Mouse (Mus musculus) lung, postnatal 0 days (tissue): ENCODE results near the gene 2410015M20Rik. TPM values are rescaled to one million over a fixed set of nuclear protein-coding genes. Genes with fewer than 3 reads are reported as not detected.
A peak's percentile ranks its signal among the peaks of the same experiment; 100 is the strongest.

ENCODE experiments used
- ATAC-seq: fragments of 200-750 bp; cut with Nextera tagmentation; 2 replicates; pipeline ENCODE4 v1.8.0; 2017; ENCODE audit warnings: moderate library complexity
- DNase-seq: peaks from one replicate; pipeline ENCODE4 v3.0.0-alpha.2; 2016; ENCODE audit warnings: low spot score
- H3K27ac ChIP-seq: fragments of 300-500 bp; sonication (generic); 2 replicates; pipeline ENCODE4 v1.5.1; 2014; ENCODE audit warnings: antibody characterized with exemption, mild to moderate bottlenecking, low read length, mixed read lengths
- H3K27me3 ChIP-seq: fragments of 300-500 bp; sonication (generic); replicated peaks from 2 replicates; pipeline ENCODE4 v1.6.1; 2014; ENCODE audit warnings: low read length, mixed read lengths; ENCODE audit not compliant: insufficient read depth
- H3K36me3 ChIP-seq: fragments of 300-500 bp; sonication (generic); 2 replicates; pipeline ENCODE4 v1.6.1; 2014; ENCODE audit warnings: low read length, mixed read lengths; ENCODE audit not compliant: insufficient read depth
- H3K4me1 ChIP-seq: fragments of 300-500 bp; sonication (generic); 2 replicates; pipeline ENCODE4 v1.6.1; 2014; ENCODE audit warnings: antibody characterized with exemption, low read depth, low read length, mixed read lengths; ENCODE audit not compliant: insufficient read depth
- H3K4me2 ChIP-seq: fragments of 300-500 bp; sonication (generic); replicated peaks from 2 replicates; pipeline ENCODE4 v1.6.1; 2014; ENCODE audit warnings: low read depth, mild to moderate bottlenecking, low read length, moderate library complexity, mixed read lengths
- H3K4me3 ChIP-seq: fragments of 300-500 bp; sonication (generic); 2 replicates; pipeline ENCODE4 v1.5.1; 2014; ENCODE audit warnings: low read depth, low read length
- H3K9ac ChIP-seq: fragments of 300-500 bp; sonication (generic); replicated peaks from 2 replicates; pipeline ENCODE4 v1.6.1; 2014; ENCODE audit warnings: low read depth, mild to moderate bottlenecking
- H3K9me3 ChIP-seq: fragments of 300-500 bp; sonication (generic); 2 replicates; pipeline ENCODE4 v1.6.1; 2016; ENCODE audit warnings: low read length, mixed read lengths
- CTCF ChIP-seq: IDR thresholded peaks from 2 replicates; pipeline ENCODE4 v1.5.1; 2016; ENCODE audit warnings: antibody characterized with exemption, mild to moderate bottlenecking
- EP300 ChIP-seq: IDR thresholded peaks from 2 replicates; pipeline ENCODE4 v1.6.1; 2016; ENCODE audit warnings: antibody characterized with exemption, mild to moderate bottlenecking, control low read depth
- WGBS: fragments of 180-500 bp; shearing (Covaris S2); extraction: QIAGEN DNeasy Blood & Tissue Kit; methylation state at CpG from one replicate; pipeline ENCODE4 v1.1.7; 2014; 5-methylcytosine and 5-hydroxymethylcytosine counted together
- polyA plus RNA-seq: library from polyadenylated mRNA; unstranded; fragments of >200 nt; fragmentation: Nextera tagmentation; extraction: Ambion mirVana; gene quantifications from 2 replicates; pipeline ENCODE4 v1.2.1, GENCODE M21; 2015

2410015M20Rik gene
- polyA plus RNA-seq, 1 experiment from 2014 or later, result 230 TPM

GRCm38 (mm10) chr17:56626754-56627470 lies 17.3 kb upstream of the 2410015M20Rik start, which contains the start of gene Lonp1:
Gene Lonp1, minus strand, starts transcription at chr17:56626887.
- DNase-seq, result peak; percentile 99
- Histone ChIP-seq H3K27ac (peak within 1 kb of the TSS; percentile 54), H3K9me3 (no peaks in the 10 kb centered on the region), H3K4me3 (peak within 1 kb of the TSS; percentile 94), H3K36me3 (0 out of 2 replicates have a peak, but pooled peaks cover 7% of the 10 kb centered on the region), H3K4me1 (peaks cover 9% of the 10 kb centered on the region; the same call in 1 of the 2 replicates), H3K9ac (peak within 1 kb of the TSS; percentile 85), H3K27me3 (no peaks in the 10 kb centered on the region), H3K4me2 (peak within 1 kb of the TSS; percentile 95)
- peak; percentile 91 for ATAC-seq
- TF ChIP-seq CTCF (no peak), EP300 (no peak)
- WGBS, result under 1% methylated on average over 46 of the region's 51 CpGs

- TF ChIP-seq EP300 (no peak), CTCF (no peak)
- Histone ChIP-seq H3K9ac (peak overlapping the region; percentile 85), H3K36me3 (0 out of 2 replicates have a peak, but pooled peaks cover 9% of the 10 kb centered on the region), H3K9me3 (no peaks in the 10 kb centered on the region), H3K4me3 (peak overlapping the region; percentile 94), H3K27me3 (no peaks in the 10 kb centered on the region), H3K4me1 (peaks cover 9% of the 10 kb centered on the region; the same call in 1 of the 2 replicates), H3K4me2 (peak overlapping the region; percentile 95), H3K27ac (peak overlapping the region; percentile 54)
- under 1% methylated on average over 29 of the region's 32 CpGs for WGBS
- ATAC-seq (no peak), DNase-seq (no peak)
These were observed 16.7 kb upstream of the 2410015M20Rik start for GRCm38 (mm10) chr17:56626260-56626659.

- ATAC-seq (no peak), DNase-seq (no peak)
- Histone ChIP-seq H3K9me3 (no peaks in the 10 kb centered on the region), H3K4me1 (peaks cover 9% of the 10 kb centered on the region; the same call in 1 of the 2 replicates), H3K4me3 (peak overlapping the region; percentile 94; the same call in 1 of the 2 replicates), H3K9ac (no peak overlapping the region), H3K27ac (no peak overlapping the region), H3K27me3 (no peaks in the 10 kb centered on the region), H3K4me2 (peak overlapping the region; percentile 95; the same call in 1 of the 2 replicates), H3K36me3 (peaks cover 13% of the 10 kb centered on the region; the same call in 1 of the 2 replicates)
- WGBS, result 76% methylated on average over 3 of the region's 3 CpGs
- no peak for TF ChIP-seq CTCF
- no peak for TF ChIP-seq EP300
These were observed 15.9 kb upstream of the 2410015M20Rik start for GRCm38 (mm10) chr17:56625495-56625894.

- TF ChIP-seq EP300 (no peak), CTCF (no peak)
- 85% methylated on average over 8 of the region's 8 CpGs for WGBS
These were observed 8.1 kb upstream of the 2410015M20Rik start for GRCm38 (mm10) chr17:56617628-56618027.

GRCm38 (mm10) chr17:56616725-56617124 lies 7.2 kb upstream of the 2410015M20Rik start:
- TF ChIP-seq EP300, result no peak
- no peak for TF ChIP-seq CTCF
- peaks cover 15% of the 10 kb centered on the region; the same call in 1 of the 2 replicates for H3K36me3 ChIP-seq
- DNase-seq, result no peak
- H3K4me3 ChIP-seq, result no peak overlapping the region
- no peak overlapping the region for H3K9ac ChIP-seq
- WGBS, result 93% methylated on average over 3 of the region's 3 CpGs
- no peaks in the 10 kb centered on the region for H3K27me3 ChIP-seq
- no peak overlapping the region for H3K4me2 ChIP-seq
- no peaks in the 10 kb centered on the region for H3K9me3 ChIP-seq
- ATAC-seq, result no peak
- H3K27ac ChIP-seq, result no peak overlapping the region
- peaks cover 6% of the 10 kb centered on the region; the same call in 1 of the 2 replicates for H3K4me1 ChIP-seq

More at GRCm38 (mm10) chr17:56617628-56618027, 8.1 kb upstream of the 2410015M20Rik start:
- Histone ChIP-seq H3K4me3 (no peak overlapping the region), H3K27me3 (no peaks in the 10 kb centered on the region), H3K27ac (no peak overlapping the region), H3K9ac (no peak overlapping the region), H3K4me2 (no peak overlapping the region), H3K9me3 (no peaks in the 10 kb centered on the region), H3K4me1 (peaks cover 6% of the 10 kb centered on the region; the same call in 1 of the 2 replicates), H3K36me3 (peaks cover 24% of the 10 kb centered on the region; the same call in 1 of the 2 replicates)
- ATAC-seq (no peak), DNase-seq (no peak)

GRCm38 (mm10) chr17:56615792-56616191 lies 6.2 kb upstream of the 2410015M20Rik start:
- Histone ChIP-seq H3K4me2 (no peak overlapping the region), H3K9ac (no peak overlapping the region), H3K27me3 (no peaks in the 10 kb centered on the region), H3K9me3 (no peaks in the 10 kb centered on the region), H3K36me3 (peaks cover 13% of the 10 kb centered on the region; the same call in 1 of the 2 replicates), H3K4me3 (no peak overlapping the region), H3K4me1 (peaks cover 6% of the 10 kb centered on the region; the same call in 1 of the 2 replicates), H3K27ac (no peak overlapping the region)
- no peak for DNase-seq
- no peak for TF ChIP-seq EP300
- TF ChIP-seq CTCF, result no peak
- no peak for ATAC-seq
- WGBS, result 95% methylated on average over 4 of the region's 4 CpGs
